Mouse (Mus musculus) frontal cortex, postnatal 10 days (tissue): ENCODE results near the gene Aspm.
"Not testable (repeated sequence)": the region's sequence is repeated elsewhere in the genome, so short reads cannot be mapped to it uniquely, and the experiment has no call there.

Experiments
- DNase-seq, 2 experiments: peaks; one replicate each; pipeline ENCODE4 v3.0.0; 2022; ENCODE audit warnings: low spot score in 2 of 2, mixed read lengths in 1 of 2

Aspm gene

GRCm38 (mm10) chr1:139454340-139455225 lies at the start of gene Aspm:
Gene Aspm (plus strand): TSS chr1:139454772.
- peak; percentile 87 to 88 for DNase-seq

GRCm38 (mm10) chr1:139405766-139406165 lies 48.8 kb upstream of the Aspm start:
- DNase-seq: no peak

DNA sequence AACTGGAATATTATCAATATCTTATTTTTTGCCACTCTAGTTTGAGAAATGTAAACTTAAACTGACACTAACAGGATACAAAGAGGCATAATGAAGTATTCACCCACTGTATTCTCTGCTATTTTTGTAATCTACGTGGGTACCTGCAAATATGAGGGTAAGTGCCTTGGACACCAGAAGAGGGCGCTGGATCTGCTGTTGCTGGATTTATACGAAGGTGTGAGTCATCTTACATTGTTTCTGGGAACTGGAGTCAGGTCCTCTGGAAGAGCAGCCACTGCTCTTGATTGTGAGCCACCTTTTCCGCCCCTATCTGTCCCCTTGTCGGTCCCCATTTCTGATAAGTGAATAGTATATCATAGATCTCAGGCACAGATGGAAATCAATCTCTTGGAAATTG lies 46.9 kb upstream of the Aspm start:
- no peak for DNase-seq

- not testable (repeated sequence) for DNase-seq
Measured at GRCm38 (mm10) chr1:139412365-139412764, 42.2 kb upstream of the Aspm start.

DNA sequence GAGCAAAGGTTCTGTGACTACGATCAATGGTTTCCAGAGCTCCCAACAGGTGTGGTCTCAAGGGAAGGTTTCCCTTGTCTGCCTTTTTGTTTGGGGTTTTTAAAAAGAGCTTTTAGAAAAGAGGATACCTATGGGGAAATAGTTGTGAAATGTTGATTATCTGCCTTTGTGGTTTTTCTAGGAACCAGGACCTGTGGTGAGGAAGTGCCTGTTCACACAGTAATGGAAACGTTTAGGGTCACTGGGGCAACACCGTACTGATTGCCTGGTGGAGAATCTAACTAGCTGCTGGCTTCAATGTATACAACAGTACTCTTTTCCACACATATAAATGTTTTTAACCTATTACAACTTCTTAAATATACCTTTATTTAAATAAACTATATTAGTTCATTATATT lies 41.1 kb upstream of the Aspm start:
- DNase-seq: no peak

- DNase-seq: no peak
Measured at GRCm38 (mm10) chr1:139421521-139421874, 33.1 kb upstream of the Aspm start.

DNA sequence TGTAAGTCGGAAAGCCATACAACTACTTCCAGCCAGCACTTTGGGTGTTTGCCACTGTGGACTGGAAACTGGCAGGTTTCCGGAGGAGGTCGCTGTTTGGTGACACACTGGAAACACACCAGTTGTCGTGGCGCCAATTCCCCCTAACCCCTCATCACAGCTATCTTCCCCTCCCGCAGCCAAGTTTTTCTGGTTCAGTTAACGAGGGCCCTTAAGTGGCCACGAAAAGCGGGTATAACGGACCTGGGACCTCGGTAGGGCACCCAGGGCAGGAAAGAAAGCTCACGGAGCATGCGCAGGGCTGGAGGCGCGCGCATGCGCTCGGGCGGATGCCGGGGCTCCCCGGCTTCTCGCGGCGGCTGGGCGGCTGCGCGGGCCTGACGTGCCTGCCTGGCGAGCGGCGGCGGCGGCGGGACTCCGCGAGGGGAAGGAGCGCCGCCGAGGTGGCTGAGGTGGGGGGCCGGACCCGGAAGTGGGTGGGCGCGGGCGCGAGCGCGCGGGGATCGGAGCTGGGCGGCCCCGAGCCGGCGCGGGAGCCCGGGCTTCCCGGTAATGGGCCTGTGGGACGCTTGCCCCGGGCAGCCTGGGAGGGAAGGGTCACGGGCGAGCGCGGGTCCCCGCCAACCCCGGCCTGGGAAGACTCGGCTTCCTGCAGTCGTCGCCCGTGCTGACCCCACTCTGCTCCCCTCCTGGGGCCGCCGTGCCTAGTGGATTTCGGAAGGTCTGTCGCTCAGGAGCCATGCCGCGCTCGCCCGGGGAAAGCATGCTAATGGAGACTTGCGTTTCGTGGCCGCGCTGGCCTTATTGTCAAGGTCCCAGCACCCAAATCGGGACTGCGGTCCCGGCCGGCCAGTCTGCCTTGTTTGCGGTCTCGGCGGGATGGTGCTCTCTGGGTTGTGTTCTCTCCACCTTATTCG lies 32.4 kb upstream of the Aspm start, which contains the start of gene Zbtb41:
Zbtb41 (plus strand) TSS at position 414 of the 917 bp plus-strand sequence.
- peak; percentile 76 to 89 for DNase-seq

DNA sequence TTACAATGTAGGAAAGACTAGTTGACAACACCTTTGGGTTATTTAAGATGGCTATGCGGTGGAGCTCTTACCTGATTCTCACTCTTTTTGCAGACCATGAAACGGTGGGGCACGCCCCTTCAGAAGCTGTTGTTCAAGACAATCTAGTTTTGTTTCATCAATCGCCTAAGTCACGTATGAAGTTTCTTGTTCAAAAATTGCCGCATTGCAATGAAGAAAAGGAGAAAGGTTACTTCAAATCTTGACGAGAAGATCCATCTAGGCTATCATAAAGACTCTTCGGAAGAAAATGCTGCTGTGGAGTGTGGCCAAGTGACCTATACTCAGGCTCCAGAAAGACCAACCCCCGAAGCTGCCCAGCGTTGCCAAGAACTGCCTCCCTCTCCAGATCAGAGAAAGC lies 31.6 kb upstream of the Aspm start:
- DNase-seq: no peak

GRCm38 (mm10) chr1:139423931-139424330 lies 30.6 kb upstream of the Aspm start:
- no peak for DNase-seq

- no peak for DNase-seq
Measured at GRCm38 (mm10) chr1:139425006-139425405, 29.6 kb upstream of the Aspm start.

GRCm38 (mm10) chr1:139438373-139438772 lies 16.2 kb upstream of the Aspm start:
- DNase-seq: no peak

DNA sequence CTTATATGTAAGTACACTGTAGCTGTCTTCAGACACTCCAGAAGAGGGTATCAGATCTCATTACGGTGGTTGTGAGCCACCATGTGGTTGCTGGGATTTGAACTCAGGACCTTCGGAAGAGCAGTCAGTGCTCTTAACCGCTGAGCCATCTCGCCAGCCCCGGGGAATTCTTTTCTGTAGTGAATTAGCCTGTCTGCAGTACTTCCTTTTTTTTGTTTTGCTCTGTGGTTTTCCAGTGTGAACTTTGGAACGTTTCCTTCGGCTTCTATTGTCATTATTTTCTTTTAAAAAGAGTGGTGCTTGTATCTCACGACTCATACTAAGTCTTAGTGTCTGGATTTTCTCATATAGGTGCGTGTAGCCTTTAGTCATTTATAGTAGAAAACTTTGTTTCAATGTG lies 11.5 kb upstream of the Aspm start:
- DNase-seq: not testable (repeated sequence)

- DNase-seq: no peak
Measured at GRCm38 (mm10) chr1:139455226-139455869, 776 bp downstream of the Aspm start.

DNA sequence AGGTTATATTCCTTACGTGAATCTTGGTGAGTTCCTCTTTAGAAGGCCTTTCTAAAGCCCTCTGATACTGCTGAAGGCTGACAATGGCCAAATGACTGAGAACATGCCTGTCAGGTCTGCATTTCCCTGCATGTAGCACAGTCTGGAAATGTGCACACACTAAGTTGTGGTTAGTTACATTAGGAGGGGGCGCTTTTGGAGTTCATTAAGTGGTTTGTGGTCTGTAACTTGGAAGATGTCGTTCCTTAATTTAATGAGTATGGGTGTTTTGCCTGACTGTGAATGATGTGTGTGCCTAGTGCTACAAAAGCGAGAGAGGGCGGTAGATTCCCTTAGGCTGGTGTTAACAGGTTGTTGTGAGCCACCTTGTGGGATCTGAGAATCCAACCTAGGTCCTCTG lies 6.2 kb downstream of the Aspm start:
- no peak for DNase-seq

- no peak for DNase-seq
Measured at GRCm38 (mm10) chr1:139465936-139466335, 11.4 kb downstream of the Aspm start.

- no peak for DNase-seq
Measured at GRCm38 (mm10) chr1:139478898-139479297, 24.3 kb downstream of the Aspm start.

DNA sequence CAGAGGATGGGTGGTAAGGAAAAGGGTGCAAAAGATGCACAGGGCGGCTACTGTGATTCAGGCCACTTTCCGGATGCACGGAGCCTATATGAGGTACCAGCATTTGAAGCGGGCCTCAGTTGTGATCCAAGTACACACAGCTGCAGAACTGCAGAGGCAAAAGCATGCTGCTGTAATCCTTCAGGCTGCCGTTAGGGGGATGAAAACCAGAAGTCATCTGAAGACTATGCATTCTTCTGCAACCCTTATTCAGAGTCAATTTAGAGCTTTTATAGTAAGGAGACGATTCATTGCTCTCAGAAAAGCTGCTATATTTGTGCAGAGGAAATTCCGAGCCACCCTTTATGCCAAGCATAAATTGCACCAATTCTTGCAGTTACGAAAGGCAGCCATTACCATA lies 25.7 kb downstream of the Aspm start:
- DNase-seq: no peak

GRCm38 (mm10) chr1:139481146-139481545 lies 26.6 kb downstream of the Aspm start:
- DNase-seq: no peak

- no peak for DNase-seq
Measured at GRCm38 (mm10) chr1:139494630-139495029, 40.1 kb downstream of the Aspm start.

DNA sequence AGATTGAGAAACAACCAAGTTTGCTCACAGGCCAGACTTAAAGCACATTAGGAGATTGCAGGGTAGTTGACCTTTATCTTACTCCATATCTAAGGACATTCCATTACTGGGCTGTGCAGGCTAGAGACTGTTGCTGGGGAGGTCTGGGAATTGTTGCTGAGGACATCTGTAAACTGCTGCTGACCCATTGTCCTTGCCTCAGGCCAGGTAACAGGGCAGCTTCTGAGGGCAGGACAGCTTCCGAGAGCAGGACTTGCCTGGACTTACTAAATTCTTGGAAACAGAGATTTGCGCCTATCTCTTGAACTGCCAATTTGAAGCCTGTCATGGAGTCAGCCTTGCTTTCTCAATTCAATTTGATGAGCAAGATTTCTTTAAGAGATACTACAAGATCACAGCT lies 40.8 kb downstream of the Aspm start:
- no peak for DNase-seq

DNA sequence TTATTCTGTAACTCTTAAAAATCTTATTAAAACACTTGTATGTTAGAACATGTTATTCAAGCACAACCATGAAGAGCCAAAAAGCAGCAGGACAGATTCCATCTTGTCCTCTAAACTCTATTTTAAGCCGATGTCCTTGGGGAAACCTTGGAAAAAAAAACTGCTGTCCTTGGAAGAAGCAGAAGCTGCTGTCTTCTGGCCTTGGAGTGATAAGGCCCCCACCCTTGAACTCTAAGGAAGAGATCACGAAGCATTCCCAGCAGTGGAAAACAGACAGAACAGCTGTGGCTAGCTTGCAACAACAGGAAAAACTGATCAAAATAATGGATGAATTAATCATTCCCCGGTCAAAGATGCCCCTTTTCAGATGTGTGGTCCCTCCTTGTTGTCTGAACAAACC lies 41.6 kb downstream of the Aspm start:
- no peak for DNase-seq

- no peak for DNase-seq
Measured at GRCm38 (mm10) chr1:139499751-139500150, 45.2 kb downstream of the Aspm start.
